Mouse (Mus musculus): Measurements from ENCODE around the gene Appl2.

Gene Appl2

GRCm38 (mm10) chr10:83631775-83632174 lies 16.8 kb downstream of the Appl2 start:
- no peak for DNase-seq (ENCODE audit: low spot score in 2 of 2)

GRCm38 (mm10) chr10:83630899-83631298 lies 17.6 kb downstream of the Appl2 start:
- no peak for DNase-seq (ENCODE audit: low spot score in 2 of 2)

- DNase-seq (ENCODE audit: low spot score in 2 of 2), result no peak
Observed at GRCm38 (mm10) chr10:83629878-83630277, 18.7 kb downstream of the Appl2 start.

GRCm38 (mm10) chr10:83629190-83629781 lies 19.3 kb downstream of the Appl2 start:
- no peak for DNase-seq (ENCODE audit: low spot score in 2 of 2)

- DNase-seq (ENCODE audit: low spot score in 2 of 2), result no peak
Observed at GRCm38 (mm10) chr10:83628241-83628640, 20.3 kb downstream of the Appl2 start.

- no peak for DNase-seq (ENCODE audit: low spot score in 2 of 2)
Observed at GRCm38 (mm10) chr10:83627113-83627687, 21.3 kb downstream of the Appl2 start.

- DNase-seq (ENCODE audit: low spot score in 2 of 2), result no peak
Observed at GRCm38 (mm10) chr10:83624841-83625240, 23.7 kb downstream of the Appl2 start.

- no peak for DNase-seq (ENCODE audit: low spot score in 2 of 2)
Observed at GRCm38 (mm10) chr10:83624065-83624464, 24.5 kb downstream of the Appl2 start.

GRCm38 (mm10) chr10:83620350-83621055 lies 28.0 kb downstream of the Appl2 start:
- no peak for DNase-seq (ENCODE audit: low spot score in 2 of 2)

- DNase-seq (ENCODE audit: low spot score in 2 of 2), result no peak
Observed at GRCm38 (mm10) chr10:83618819-83619440, 29.6 kb downstream of the Appl2 start.

- DNase-seq (ENCODE audit: low spot score in 2 of 2), result peak; percentile 29 to 73
Observed at GRCm38 (mm10) chr10:83617366-83617765, 31.2 kb downstream of the Appl2 start.

GRCm38 (mm10) chr10:83612648-83613215 lies 35.8 kb downstream of the Appl2 start:
- no peak for DNase-seq (ENCODE audit: low spot score in 2 of 2)

GRCm38 (mm10) chr10:83611863-83612262 lies 36.7 kb downstream of the Appl2 start:
- DNase-seq (ENCODE audit: low spot score in 2 of 2), result no peak

GRCm38 (mm10) chr10:83610518-83610917 lies 38.0 kb downstream of the Appl2 start:
- no peak for DNase-seq (ENCODE audit: low spot score in 2 of 2)

- no peak for DNase-seq (ENCODE audit: low spot score in 2 of 2)
Observed at GRCm38 (mm10) chr10:83608596-83608995, 39.9 kb downstream of the Appl2 start.

- no peak for DNase-seq (ENCODE audit: low spot score in 2 of 2)
Observed at GRCm38 (mm10) chr10:83607111-83607510, 41.4 kb downstream of the Appl2 start.

GRCm38 (mm10) chr10:83605637-83606183 lies 42.8 kb downstream of the Appl2 start:
- DNase-seq (ENCODE audit: low spot score in 2 of 2), result no peak

- no peak for DNase-seq (ENCODE audit: low spot score in 2 of 2)
Observed at GRCm38 (mm10) chr10:83603956-83604564, 44.5 kb downstream of the Appl2 start.

GRCm38 (mm10) chr10:83600650-83601049 lies 47.9 kb downstream of the Appl2 start:
- no peak for DNase-seq (ENCODE audit: low spot score in 2 of 2)

- DNase-seq (ENCODE audit: low spot score in 2 of 2), result no peak
Observed at GRCm38 (mm10) chr10:83594526-83594925, 54.0 kb downstream of the Appl2 start.

GRCm38 (mm10) chr10:83592616-83593015 lies 55.9 kb downstream of the Appl2 start:
- no peak for DNase-seq (ENCODE audit: low spot score in 2 of 2)

- no peak for DNase-seq (ENCODE audit: low spot score in 2 of 2)
Observed at GRCm38 (mm10) chr10:83590801-83591200, 57.7 kb downstream of the Appl2 start.

Measured in spleen, postnatal 4 days (tissue).